Mouse (Mus musculus) embryo, embryonic 10 days (tissue): ENCODE measurements around the gene Gm16181.
A peak's percentile ranks its signal among the peaks of the same experiment; 100 is the strongest.

Experiments
- DNase-seq: peaks from one replicate; pipeline ENCODE4 v3.0.0-alpha.2; 2015; ENCODE audit warnings: low spot score

The Gm16181 gene

DNA sequence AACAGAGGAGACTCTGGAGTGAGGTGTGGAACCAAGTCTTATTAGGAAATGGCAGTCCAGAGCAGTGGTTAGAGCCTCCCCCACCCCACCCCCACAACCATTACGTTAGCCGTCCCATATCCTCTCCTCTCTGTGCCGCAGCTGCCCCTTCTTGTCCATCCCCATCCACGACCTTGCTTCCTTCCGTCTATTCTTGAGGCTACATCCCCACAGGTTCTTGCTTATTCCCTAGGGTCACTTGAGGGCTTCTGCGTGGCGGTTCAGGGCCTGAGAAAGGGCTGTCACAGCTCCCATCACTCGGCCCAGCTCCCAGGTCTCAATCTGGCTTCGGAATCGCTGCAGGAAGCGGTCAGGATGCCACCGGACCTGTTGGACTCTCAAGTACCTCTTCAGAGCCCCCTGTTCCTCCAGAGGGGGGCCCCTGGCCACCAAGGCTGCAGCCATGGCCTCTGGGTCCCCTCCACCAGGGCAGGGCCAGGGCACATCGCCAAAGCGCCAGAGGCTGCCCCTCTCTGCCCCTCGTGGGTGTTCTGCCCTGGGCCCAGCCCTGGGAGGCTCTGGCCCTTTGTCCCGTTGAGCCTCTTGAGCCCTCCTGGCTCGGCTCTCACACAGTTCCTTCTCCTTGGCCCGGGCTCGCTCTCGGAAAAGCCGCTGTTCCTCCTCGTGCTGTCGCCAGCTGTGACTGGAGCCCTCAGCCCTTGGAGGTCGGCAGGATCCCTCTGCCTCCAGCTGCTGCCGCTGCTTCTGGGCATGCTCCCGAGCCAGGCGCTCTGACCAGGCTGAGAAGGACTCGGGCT is at the start of gene Gm16181:
Gm16181 (plus strand) TSS at position 679 of the 797 bp plus-strand sequence.
- DNase-seq = no peak

DNA sequence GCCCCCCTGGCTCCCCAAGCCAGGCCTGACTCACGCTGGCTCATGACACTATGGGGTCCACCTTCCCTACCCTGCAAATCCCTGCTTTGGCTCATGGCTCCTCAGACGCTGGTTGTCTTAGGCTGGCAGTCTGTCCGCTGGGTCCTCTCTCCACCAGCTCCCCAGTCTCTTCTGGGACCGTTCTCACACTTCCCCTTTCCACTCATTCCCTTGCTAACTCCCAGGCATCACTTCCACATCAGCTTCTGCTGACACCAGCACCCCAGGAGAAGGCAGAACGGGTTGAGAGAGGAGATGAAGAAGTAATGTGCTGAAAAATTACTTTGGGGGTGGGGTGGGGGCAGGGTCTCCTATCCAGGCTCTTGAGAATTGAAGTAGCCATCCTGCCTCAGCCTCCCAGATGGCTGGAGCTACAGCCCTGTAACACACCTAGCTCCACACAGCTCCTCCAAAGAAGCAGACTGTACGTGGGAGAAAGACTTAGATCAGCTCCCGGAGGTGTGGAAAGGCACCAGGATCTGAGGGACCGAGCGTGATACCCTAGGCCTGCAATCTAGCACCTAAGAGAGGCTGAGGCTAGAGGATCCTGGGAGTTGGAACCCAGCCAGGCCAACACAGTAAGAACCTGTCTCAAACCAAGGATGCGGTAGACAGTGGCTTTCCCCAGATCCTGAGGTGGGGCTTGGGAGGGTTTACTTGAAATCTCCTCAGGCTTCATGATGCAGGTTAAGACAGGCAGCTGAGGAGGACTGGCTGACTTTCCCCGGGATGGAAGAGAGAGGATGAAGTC is 48.0 kb upstream of the Gm16181 start:
- no peak for DNase-seq

DNA sequence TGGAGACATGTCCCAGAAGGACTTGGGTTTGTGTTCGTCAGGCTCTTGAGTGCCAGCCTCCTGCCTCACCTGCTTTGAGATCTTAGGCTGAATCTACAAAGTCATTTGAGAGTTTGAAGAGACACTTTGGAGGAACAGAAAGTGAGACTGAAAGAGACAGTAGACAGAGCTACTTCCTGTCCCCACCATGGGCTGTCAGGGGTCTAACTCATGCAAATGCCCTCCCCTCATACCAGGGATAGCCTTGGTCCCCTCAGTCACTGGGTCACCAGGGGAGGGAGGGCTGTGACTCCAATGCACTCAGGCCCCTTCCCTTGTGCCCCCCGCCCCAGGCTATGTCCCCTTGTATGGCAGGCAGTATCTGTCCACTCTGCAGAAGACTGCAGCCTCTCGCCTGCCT is 47.3 kb upstream of the Gm16181 start:
- no peak for DNase-seq

DNA sequence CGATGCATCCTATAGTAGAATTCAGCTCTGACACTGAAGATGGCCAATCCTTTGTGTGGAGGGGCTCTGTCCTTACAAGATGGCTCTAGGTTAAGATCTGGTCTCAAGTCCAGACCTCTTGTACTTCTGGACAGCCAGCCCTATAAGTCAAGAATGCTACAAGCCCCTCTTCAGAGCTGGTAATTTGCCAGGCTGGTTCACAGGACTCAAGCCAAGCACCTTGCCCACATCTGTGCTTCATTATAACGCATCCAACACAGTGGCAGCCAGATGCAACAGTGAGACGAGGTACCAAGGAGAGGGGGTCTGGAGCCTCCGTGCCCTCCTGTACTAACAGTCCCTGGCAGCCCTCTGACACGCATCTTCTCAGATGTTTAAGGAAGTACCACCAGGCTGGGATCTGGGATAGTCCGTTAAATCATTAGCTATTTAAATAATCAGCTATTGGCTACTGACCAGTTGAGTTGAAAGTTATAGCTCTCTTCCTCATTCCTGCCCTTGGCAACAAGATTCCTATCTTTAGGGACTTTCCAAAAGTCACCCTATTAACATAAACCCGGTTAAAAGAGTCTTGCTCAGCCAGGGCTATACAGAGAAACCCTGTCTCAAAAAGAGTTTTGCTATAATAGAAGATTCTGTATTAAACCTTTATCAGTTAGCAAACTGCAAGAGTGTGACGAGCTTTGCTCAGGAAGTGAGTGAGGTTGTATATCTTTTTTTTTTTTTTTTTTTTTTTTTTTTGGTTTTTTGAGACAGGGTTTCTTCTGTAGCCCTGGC is 46.2 kb upstream of the Gm16181 start:
- DNase-seq = no peak

DNA sequence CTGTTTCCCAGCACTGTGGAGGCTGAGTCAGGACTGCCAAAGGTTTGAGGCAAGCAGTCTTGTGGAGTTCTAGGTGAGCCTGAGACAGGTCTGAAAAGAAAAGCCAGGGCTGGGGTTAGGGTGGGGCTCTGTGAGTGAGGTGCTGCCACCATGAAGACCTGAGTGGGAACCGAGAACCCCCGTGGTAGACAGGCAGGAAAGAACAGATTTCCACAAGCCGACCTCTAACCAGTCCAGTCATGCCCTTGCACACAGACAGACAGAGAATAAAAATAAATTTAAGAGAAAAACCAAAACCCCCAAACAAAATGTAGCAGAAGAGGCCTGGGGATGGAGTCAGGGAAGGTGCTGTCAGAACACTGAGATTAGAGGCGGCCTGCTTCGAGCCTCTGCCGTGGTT is 45.3 kb upstream of the Gm16181 start:
- DNase-seq = no peak

DNA sequence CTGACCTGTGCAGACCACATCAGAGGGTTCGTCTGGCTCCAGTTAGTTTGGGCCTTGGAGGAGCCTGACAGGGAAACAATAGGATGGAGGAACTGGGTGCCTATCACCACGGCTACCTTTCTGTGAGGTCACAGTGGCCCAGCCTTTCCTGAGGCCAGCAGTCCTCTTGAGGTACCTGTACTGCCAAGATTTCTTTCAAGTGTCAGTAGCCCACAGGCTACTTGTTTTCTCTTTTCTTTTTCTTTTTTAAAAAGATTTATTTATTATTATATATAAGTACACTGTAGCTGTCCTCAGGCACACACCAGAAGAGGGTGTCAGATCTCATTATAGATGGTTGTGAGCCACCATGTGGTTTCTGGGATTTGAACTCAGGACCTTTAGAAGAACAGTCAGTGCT is 44.7 kb upstream of the Gm16181 start, which contains the start of gene Aif1:
Aif1 (minus strand) TSS at position 101 of the 400 bp plus-strand sequence.
- no peak for DNase-seq

DNA sequence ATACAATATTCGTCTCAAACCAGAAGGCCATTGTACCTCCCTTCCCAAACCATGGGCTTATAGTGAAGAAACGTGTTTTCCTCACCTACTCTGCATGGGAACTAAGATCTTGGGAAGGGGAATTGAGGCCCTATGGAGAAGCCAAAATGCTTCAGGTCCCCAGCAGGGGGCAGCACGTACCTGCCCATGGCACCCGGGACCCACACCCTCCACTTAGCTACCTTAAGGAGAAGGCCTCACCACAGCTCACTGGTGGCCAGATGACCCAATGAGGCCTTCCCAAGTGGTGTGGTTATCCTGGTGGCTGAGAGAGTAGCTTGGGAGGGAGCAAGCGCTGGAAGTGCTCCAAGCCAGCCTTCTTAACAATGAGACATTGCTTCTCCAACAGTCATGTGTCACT is 42.1 kb upstream of the Gm16181 start:
- DNase-seq = peak; percentile 85

DNA sequence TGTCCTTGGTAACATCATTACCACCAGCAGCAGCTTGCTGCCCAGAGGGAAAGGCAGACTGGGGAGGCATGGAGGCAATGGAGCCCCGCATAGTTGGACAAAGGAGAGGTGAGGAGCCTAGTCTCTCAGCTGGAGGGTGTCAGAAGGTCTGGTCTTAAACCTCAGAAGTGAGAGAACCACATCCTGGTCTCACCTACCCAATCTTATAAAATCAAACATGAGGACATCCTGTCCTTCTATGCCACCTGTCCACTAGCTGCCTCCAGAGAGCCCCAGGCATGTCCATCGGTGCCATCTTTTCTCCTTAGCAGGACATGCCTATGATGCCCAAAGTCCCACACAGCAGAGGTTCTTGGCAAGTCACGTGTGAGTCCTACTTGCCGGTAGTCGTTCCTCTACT is 40.5 kb upstream of the Gm16181 start:
- no peak for DNase-seq

DNA sequence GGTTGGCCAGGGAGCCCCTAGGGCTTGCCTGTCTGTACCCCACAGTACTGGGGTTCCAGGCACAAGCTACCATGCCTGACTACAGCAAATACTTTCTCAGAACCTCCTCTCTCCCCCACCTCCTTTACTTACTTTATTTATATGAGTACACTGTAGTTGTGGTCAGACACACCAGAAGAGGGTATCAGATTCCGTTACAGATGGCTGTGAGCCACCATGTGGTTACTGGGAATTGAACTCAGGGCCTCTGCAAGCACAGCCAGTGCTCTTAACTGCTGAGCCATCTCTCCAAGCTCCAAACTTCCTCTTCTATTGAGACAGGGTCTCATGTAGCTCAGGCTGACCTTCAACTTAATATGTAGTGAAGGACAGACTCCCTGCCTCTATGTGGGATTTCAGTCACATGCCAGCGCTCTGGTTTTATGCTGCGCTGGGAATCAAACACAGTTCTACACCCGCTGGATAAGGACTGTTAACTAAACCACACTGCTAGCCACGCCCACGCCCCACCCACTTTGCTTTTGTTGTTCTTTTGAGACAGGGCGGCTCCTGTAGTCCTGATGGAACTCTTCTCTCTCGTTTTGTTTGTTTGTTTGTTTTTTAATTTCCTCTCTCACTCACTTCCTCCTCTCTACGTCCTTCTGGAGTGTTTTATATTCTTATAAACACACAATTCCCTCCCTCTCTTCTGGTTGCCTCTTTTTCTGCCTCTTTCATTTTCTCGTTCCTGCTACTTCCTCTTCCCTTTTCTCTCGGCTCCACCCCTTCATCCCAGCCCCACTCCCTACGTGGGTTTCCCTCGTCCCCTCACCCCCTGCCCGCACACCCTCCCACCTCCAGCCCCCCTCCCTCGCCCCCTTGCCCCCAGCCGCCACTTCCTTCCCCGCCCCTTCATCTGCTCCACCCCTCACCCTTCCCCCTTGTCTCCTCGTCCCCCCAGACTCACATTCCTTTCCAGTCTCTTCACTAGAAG is 34.7 kb upstream of the Gm16181 start:
- peak; percentile 83 for DNase-seq

DNA sequence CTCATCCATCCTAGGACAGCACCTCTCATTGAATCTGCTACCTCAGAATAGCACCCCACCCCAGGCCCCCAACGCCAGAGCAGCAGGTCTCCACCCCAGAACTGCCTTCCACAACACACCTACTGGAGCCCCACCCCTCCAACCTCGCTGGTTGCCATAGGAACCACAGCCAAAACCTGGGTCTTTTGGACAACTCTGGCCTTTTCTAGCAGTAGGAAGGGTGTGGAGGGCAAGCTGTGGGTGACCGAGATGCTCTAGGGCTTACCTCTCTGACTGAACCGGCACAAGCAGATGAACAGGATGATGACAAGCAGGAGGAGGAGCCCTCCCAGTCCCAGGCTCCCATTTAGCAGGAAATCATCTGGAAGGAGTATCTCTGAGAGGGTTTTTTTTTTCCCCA is 34.0 kb upstream of the Gm16181 start:
- DNase-seq = peak; percentile 48

DNA sequence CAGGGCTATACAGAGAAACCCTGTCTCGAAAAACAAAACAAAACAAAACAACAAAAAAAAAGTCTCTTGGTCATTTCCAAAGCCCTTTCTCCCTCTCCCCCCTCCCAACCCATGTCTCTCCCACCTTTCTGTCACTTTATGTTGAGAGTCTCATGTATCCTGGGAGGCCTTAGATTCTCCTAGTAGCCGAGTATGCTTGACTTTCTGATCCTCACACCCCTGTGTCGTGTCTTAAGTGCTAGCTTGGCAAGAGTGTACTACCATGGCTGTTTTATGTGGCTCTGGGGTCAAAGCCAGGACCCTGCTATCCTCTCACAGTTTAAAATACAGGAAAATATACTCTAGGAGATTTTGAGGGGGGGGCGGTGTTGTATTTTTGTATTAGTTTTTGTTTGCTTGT is 33.3 kb upstream of the Gm16181 start:
- no peak for DNase-seq

DNA sequence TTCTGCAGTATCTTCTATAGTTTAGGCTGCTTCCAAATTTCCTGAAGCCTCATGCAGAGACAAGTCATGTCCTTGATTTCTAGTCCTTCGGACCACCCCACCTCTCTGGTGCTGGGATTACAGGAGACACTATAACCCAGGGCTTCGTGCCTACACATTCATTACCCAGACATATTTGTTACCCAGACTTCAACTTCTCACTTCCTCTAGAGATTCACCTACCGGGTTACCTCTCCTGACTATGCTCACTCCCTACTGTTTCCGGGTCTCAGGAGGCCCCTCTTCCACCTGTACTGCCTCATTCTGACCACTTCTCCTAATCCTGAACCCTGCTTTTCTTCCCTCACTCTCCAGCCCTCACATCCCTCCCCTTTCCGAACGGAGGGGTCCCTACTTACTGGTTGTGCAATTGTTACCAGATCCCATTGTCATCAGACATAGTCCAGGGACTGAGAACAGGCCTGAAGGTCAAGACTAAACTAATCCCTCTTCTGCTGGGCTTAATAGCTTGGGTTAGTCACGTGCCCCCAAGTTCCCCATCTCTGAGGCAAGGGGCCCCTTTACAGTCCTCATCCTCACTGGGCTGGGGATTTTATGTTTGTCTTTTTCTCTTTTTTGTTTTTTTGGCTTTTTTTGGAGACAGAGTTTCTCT is 32.5 kb upstream of the Gm16181 start, which contains the start of gene Lst1:
Lst1 (minus strand) TSS at position 481 of the 652 bp plus-strand sequence.
- no peak for DNase-seq

DNA sequence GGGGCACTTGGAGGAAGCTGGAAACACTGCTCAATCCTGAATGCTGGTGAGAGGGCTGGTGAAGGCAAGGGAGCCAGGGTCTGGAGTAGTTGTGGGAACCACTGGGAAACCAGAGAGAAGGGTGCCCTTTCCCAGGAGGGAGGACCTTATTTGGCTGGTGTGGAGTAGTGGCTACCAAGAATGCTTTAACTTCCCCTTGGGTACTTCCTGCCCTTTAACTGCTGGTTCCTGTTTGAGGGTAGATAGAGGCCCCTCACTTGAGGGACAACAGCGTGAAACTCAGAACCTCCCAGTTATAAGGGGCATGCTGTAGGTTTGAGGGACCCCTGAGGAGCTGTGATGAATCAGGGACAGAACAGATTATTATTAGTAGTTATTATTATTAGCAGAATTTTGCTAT is 31.4 kb upstream of the Gm16181 start:
- DNase-seq = no peak

DNA sequence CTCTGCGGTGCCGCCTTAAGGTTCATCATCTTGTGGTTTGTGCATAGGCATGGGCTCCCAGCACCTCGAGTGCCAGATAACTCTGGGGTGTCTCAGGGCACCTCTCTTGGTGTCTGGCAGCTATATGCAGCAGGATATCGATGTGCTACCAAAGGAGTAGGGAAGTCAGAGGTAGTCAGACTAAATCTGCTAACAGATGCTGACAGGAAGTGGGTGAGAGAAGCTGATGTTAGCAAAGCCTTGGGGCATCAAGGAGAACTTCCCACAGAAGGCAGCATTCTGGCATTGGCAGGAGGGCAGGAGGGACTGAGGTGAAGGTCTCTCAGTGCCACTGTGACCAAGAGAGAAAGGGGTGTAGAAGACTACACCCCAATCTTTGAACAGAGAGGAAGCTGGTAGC is 30.5 kb upstream of the Gm16181 start:
- DNase-seq = no peak

DNA sequence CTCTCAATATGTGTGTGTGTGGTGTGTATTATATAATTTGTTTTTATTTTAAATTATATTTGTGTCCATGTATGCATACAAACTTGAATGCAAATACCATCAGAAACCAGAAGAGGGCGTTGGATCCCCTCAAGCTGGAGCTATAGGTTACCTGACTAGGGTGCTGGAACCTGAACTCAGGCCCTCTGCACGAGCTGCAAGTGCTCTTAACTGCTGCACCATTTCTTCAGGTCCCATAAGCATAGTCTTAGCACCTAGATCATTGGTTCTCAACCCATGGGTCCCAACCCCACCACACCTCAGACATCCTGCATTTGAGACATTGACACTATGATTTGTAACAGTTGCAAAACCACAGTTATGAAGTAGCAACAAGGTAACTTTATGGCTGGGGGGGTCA is 28.9 kb upstream of the Gm16181 start:
- DNase-seq = no peak

DNA sequence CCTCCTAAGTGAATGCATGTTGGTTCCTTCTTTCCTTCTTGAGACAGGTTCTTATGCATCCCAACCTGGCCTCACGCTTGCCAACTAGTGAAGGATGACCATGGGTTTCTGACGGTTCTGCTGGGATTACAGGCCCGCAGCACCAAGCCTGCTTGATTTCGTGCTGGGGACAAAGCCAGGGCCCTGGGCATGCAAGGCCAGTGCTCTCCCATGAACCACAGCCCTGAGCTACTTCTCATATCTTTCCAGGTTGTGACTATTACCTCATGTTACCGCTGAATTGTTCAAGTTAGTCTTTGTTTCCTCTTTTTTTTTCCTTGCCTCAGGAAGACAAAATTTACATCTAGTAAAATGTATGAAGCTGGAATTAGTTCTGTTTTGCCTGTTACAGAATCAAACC is 27.7 kb upstream of the Gm16181 start:
- DNase-seq = no peak

DNA sequence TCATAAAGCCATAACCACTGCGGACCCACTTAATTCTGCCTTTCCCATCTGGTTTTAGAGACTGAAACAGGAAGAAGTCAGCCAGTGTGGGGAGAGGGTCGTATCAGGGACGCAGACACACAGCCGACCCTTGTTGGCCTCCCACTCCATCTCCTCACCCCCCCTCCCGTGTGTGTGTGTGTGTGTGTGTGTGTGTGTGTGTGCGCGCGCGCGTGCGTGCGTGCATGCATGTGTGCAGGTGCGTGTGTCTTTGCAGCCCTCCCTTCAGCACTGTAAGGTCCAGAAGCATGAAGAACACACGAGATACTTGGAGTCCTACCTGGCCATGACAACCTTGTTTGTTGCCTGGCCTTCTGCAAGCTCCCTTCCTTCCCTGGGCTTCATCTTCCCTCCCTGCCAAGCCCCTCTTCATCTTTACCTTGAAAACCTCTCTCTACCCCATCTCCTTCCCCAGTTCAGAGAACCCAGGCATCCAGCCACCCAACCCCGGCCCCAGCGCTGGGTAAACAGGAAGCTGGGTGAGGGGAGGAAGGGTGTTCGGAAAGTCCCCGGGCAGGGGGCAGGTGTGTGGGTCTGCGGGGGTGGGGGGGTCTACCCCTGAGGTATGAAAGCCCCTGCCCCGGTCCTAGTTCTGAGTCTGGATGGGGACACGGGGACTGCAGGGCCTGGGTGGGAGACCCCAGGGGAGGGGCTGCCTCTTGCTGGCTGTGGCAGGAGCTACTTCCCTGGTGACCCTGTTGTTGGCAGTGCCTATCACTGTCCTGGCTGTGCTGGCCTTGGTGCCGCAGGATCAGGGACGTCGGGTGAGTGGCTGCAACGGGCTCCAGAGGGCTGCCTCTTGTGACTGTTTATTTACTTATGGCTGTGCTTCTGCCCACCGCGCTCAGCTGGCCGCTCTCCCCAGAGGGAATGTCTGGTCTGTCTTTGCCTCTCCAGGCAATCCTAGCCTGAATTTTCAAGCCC is 26.5 kb upstream of the Gm16181 start, which contains the start of gene Ltb:
Ltb (plus strand) TSS at position 559 of the 963 bp plus-strand sequence.
- DNase-seq = no peak

DNA sequence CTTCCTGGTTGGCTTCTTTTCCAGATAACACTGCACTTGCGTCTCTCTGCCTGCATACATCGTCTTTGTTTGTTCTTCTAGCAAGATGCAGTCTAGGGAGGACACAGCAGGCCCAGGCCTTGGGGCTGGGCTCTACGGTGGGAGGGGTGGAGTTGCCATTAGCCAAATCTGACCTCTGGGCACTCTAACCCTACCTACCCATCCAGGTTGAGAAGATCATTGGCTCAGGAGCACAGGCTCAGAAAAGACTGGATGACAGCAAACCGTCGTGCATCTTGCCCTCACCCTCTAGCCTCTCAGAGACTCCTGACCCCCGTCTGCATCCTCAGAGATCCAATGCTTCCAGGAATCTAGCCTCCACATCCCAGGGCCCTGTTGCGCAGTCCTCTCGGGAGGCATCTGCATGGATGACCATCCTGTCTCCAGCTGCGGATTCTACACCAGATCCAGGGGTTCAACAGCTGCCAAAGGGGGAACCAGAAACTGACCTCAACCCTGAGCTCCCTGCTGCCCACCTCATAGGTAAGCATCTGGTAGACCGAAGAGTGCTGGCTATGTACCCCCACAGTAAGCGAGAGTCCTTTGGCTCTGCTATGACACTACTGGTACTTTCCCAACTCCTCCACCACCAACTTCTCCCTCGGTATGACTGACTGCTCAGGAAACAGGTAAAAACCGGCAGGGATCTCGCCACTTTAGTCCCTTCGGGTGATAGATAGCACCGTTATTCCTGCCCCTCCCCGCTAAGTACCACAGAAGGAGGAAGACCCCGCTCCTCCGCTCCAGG is 25.6 kb upstream of the Gm16181 start:
- DNase-seq = no peak
